Mouse (Mus musculus) monocyte, adult 2 months (primary cell): ENCODE measurements at regions not wholly inside any gene's neighbourhood (a gene's known extent, or its start where the extent isn't known, plus 50 kb on each side); places are given as distances from the start of the nearest gene placed in this dataset.
A peak's percentile ranks its signal among the peaks of the same experiment; 100 is the strongest.

Experiments used
- DNase-seq, 2 experiments: peaks; one replicate each; pipeline ENCODE4 v3.0.0; 2022; ENCODE audit warnings: low spot score in 2 of 2, low read depth in 1 of 2

DNA sequence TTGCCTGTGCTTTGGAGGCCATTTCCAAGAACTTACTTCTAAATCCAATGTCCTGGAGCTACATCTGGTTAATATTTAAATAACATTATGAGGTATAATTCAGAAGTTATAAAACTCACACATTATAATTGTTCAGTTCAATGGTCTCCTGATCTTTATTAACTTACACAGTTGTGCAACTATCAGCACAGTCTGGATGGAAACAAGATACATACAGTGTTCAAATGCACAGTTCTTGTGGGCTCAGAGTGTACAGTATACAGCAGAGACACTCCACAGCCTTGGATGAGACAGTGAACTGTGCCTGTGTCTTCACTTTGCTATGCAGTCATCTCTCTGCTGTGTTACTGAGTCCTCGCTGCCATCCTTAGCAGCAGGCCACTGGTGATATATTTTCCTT is 121.8 kb upstream of the Zfand5 start:
- no peak for DNase-seq

DNA sequence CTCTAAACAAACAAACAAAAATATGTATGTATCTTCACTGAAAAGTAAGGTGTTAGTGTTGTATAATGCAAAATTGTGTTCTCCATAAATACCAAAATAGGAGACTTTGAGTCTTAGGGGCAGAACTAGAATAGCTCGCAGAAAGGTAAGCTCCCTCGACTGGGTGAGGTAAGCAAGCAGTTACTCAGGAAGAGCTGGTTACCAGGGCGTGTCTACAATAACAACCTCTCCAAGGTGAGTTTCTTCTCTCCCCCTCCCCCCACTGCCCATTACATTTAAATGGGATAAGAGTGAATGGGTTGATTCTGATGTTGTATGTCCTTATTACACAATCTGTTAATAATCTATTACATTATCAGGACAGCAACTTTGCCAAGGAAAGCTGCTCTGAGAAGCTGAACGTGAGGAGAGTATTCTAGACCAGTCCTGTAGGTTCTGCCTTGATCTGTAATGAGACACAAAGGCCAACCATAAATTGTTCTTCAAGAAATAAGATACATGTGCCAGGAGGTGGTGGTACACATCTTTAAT is 125.2 kb upstream of the Zfand5 start:
- no peak for DNase-seq

DNA sequence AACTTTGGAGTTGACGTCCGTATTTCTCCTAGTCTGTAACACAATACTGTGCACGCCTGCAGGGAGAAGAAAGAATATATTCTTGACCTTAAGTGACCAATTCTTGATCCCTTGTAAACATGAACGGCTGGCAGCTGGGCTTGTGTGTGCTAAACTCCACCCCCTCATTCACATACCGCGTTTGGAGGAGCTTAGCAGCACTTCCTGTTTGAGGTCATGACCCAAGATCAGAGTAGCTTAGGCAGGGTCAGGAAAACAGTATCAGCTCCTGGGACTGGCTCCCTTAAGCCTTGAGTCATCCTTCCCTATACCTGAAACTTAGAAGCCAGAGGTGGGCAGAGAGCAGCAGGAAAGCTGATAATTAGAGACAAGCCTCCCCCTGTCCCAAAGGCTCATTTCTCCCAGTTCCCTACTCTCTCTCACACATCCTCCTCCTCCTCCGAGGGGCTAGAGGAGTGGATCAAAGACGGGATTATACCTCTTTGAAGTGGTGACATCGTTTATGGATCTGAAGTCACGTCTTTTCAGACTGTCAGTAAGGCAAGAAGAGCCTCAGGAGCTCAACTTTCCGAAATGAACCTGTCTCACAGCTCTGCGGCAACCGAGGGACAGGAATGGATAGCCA is 127.3 kb upstream of the Zfand5 start:
- peak; percentile 3 to 37 for DNase-seq

DNA sequence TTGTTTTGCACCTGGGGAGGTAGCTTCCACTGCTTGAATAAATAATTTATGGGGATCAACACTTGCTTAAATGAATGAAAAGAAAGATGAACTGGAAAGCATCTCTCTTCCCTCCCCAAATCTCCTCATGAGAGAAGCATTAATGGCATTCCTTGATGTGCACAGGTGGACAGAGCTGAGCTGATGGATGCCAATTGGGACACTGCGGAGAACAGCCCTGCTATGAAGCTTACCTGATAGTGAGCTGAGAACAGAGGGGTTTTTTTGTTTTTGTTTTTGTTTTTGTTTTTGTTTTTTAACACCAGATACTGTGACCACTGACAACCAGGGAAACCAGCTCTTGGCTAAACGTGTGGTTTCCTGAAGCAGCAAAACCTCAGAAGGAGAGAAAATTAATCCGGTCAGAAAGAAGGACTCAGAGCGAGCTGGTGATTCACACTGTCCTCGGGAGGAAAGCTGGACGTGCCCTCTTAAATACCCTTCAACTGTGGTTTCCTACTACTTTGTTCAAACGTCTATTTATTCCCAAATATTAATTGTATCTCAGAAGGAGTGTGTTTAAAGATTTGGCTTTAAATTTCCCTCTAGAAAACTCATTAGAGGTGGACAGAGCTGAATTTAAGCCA is 128.0 kb upstream of the Zfand5 start:
- DNase-seq: no peak

DNA sequence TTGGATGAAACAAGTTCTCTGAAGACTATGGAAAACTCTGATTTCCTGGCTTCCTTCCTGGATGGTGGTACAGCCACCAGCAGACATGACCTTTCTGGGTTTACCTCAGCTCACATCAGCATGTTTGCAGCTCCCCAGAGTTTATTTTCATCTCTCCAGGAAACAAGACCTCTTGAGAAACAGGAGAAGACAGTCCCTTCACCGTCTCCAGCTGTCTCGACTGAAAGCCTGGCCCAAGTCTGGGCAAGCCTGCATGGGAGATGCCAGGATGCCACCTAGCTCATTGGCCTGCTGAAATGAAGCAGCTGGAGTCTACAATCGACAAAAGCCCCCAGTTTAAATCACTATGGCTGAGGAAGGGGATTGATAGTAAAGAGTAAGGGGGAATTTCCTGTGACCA is 131.6 kb upstream of the Zfand5 start:
- no peak for DNase-seq

DNA sequence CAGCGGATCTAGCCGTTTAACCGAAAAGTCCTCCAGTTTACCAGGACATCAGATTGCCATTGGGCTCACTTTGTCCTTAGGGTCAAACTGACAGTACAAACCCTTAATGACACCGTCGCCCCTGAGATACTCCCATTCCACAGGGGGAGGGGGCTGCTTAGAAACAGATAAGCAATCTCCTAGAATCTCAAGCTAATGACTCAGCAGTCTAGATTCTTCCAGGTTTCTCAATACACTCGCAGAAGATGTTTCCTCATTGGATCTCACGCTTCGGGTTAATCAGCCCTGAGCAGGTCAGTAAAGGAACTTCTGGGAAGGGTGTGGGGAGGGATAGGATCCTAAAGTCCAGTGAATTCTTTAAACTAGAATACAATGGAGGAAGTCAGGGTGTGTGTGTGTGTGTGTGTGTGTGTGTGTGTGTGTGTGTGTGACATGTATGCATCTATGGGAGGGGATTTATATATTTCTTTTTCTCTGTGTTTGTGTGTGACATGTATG is 133.0 kb upstream of the Zfand5 start:
- DNase-seq: no peak

DNA sequence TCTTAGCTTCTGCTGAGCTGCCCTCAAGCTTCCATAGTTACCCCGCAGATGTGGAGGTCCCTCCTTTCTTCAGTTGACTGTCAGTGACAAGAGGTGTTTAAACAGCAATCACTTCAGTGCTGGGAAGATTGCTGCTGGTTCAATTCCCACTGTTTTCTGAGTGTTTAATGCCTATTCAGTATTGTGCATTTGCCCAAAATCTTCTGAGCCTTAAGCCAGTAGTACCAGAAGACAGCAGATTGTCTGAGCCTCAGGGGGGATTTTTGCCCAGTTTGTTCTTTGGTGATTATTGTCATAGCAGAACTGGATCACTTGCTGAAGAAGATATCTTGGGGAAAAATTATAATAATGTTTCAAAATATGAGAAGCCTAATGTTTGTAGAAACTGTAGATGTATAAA is 135.3 kb upstream of the Zfand5 start:
- no peak for DNase-seq

DNA sequence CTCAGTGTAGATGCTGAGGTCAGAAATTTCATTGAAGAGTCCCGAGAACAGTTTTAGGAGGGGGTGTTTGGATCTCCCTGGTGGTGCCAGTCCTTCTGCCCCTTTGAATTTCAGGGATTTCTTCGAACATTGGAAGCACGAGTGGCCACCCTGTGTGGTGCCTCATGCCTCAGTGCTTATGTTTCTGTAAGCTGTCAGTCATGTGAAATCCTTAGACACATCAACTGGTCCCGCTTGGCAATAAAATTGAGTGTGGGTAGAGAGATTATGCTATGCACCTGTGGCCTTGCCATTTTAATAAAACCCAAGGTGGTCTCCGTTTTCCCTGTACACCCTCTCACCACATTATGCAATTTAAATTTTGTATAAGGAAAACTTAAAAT is 136.1 kb upstream of the Zfand5 start:
- DNase-seq: no peak

DNA sequence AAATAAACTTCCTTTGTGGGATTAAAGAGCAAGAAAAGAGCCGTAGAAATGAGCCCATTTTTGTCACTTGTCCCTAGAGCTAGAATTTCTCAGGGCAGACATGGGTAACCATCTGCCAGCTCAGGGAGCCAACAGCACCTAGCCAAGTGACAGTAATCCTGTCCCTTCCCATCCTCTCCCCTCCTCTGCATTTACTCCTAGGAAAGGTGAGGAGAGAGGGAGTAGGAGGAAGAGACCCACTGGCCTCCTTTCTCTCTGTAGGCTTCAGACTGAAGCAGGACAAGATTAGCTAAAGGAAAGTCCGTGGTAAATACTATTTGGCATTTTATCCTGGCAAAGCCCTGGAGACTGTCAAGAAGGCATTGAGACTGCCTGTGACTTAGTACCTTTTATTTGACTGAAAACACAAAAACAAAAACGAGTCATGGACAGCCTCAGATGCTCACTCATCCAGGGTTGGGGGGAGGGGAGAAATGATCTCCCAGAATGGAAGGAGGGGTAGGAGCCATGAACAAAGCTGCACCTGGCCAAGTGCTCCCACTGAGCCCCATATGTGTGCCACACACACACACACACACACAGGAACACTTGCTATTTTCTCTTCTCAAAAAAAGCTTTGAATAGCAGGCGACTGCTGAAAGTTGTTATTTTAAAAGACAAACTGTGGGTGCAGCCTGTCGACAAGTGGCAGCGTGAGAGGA is 136.6 kb upstream of the Zfand5 start:
- DNase-seq: no peak

DNA sequence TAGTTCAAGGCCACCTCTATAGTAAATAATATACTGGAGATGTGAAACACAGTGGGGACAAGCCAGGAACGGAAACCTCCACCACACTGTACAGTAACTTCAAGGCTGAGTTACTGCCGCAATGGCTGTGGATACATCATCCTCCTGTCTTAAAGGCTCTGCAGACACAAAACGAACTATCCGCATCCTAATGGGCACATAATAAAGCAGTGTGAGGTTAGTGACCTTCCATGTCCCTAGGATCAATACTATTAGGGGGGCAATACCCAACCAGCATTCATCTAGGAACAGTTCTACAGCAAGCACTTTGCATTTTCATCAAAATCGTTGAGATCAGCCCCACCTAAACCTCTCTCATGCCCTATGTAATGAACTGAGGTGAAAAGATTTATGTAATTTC is 142.4 kb upstream of the Zfand5 start:
- DNase-seq: no peak

DNA sequence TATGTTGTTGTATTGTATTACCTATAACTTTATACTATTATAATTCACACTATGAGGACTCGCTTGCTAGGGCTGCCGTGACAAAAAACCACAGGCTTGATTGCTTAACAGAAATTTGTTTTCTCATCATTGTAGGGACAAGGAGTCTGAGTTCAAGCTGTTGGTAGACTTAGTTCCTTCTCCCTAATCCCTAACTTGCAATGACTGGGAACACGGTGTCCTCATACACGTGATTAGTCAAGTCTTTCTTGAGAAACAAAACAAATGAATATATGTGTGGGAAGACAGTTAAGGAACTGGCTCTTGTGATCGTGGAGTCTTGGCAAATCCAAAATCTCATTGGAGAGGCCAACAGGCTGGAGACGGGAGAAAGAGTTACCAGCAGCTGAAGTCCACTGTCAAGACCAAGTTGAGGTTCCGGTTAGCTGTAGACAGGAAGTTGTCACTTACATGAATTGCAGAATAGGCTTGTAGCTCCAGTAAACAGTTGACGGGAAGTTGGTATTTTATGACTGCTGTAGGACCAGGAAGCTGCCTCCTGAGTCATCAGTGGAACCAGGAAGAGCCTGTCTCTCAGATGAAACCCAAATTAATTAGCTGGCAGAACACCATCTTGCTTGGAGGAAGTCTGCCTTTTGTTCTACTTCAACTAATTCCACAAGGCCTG is 144.9 kb upstream of the Zfand5 start:
- peak; percentile 45 to 47 for DNase-seq

DNA sequence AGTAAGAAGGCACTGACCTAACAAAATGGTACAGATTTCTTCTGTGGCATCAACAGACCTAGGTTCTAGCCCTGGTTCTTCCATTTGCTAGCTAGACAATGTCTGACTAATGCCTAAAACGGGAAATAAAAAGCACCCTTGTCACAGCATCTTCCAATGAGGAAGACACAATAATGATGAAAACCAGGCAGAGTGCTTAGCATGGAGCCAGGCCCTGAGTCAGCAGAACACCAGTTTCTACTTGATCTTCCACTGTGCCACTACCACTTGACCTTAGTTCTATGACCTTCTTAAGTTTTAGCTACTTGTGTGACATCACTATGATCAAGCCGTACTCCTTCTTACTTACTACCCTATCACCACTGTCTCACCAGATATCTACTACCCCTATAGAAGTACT is 145.4 kb upstream of the Zfand5 start:
- no peak for DNase-seq

DNA sequence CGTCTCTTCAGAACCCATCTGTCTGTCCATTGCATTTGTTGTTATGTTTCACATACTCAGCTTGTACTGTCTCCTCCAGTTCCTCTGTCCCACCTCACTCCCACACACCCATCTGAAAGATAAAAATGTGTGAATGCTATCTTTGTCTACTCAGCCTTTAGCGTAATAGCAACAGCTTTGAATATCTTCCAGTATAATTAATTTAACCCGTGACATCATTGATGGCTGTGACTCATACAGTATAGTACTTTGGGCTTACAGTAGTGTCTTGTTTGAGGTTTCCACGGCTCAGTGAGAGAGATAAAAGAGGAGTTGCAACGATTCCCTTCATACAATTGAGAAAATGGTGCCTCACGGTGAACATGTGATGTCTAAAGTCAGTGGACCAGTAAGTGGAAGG is 152.6 kb upstream of the Zfand5 start:
- no peak for DNase-seq

DNA sequence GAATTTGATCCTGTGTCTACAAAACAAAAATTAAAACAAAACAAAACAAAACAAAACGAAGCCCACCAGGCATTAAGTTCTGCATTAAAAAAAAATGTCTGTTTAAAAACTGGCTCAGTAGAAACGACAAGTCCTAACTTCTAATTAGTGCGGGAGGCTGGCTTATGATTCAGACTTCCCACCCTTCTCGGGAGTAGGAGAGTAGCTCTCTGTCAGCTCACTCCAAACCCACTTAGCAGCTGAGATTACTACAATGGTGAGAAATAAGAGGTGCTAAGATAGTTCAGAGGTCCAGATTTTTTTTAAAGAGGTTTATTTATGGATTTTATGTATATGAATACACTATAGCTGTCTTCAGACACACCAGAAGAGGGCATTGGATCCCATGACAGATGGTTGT is 153.3 kb upstream of the Zfand5 start:
- DNase-seq: no peak

DNA sequence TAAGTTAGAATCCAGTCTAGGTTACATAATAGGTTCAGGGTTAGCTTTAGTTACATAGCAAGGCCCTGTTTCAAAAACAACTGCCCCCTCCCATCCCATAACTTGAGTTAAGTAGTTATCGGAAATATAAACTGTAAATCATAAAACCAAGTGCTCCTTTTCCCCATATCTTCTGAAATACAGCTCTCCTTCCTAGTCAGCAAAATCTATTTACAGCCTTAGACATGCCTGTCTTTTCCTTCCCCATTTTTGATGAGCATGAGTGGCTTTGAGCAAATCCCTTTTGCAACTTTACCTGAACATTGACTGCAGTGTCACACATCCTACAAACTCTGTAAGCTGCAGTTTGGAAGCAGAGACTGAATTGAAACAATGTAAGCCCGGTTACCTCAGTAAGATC is 156.4 kb upstream of the Zfand5 start:
- DNase-seq: no peak

DNA sequence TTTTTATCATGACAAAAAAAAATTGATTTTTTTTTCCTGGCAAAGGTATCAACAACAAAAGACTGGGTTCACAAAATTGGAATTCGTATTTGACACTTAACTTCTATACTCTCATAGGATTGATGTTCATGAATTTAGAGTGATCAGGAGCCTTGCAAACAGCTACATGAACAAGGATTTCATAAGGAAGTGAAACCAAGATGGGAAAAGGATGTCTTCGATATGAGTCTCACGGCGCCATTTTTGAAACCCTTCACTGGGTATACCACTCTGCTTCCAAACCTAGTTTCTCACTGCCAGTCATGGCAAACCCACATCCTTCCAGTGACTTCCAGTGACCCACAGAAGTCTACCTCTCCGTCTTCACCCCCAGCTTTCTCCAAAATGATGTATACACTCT is 157.8 kb upstream of the Tmc1 start:
- no peak for DNase-seq

DNA sequence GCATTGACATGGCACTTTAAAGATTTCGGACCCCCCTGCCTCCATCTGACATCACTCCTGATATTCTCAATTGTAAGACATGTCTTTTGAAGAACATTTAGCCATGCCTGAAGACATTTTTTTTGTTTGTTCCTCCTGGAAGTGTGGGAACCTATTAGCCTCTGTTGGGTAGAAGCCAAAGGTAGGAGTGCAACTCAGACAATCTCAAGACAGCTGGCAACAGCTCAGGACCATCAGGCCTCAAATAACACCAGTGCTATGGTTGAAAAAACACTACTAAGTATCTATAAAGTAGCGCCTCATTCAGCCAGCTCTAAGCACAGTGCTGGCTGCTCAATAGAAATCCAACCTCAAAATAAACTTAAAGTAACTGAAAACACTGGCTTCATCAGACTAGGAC is 154.3 kb upstream of the Tmc1 start:
- no peak for DNase-seq

DNA sequence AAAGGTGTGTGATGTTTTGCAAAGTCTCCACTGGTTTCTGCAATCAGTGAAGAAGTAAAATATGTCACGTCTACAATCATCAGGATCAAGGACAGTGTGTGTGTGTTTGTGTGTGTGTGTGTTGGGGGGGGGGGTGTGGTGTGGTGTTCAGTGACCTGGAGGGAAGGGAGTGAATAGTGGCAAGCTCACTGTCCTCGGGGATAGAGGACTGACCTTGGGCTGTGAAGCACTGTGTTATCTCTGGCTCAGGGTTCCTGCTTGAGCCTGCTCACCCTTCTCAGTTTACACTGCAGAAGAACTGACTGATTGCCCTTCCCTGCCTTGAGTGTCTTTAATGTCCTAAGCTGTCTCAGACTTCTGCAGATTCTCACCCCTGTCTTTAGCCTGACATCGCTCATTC is 153.7 kb upstream of the Tmc1 start:
- no peak for DNase-seq

DNA sequence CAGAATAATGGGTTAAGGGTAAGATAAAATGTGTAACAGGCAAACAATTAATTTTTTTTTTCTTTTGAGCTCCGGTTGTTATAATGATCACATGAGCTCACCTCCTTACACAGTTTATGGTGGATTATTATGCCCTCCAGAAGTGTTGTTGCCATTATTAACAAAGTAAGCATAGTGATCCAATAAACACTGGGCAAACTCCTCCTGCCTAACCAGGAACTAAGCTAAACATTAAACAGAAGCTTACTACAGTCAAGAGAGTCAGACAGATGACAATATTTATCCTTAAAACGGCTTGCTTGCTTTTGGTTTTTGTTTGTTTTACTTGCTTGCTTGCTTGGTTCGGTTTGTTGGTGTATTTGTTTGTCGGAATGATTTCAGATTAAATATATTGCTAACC is 153.3 kb upstream of the Tmc1 start:
- no peak for DNase-seq

DNA sequence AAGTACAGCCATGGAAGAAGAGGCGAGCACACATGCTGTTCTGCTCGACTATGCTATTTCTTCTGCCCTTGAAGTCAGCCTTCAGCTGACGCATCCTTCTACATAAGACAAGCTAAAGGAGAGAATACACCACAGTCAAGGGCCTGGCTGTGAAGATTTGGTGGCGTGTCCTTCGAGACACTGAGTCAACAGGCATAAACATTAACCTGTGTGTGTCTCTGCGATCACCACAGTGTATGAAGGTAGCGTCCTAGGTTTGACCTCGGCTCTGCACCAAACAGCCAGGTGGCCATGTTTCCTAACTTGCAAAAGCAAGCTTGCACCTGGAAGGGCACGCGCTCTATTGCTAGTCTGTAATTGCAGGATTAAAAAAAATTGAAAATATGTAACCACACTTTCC is 152.8 kb upstream of the Tmc1 start:
- DNase-seq: no peak

DNA sequence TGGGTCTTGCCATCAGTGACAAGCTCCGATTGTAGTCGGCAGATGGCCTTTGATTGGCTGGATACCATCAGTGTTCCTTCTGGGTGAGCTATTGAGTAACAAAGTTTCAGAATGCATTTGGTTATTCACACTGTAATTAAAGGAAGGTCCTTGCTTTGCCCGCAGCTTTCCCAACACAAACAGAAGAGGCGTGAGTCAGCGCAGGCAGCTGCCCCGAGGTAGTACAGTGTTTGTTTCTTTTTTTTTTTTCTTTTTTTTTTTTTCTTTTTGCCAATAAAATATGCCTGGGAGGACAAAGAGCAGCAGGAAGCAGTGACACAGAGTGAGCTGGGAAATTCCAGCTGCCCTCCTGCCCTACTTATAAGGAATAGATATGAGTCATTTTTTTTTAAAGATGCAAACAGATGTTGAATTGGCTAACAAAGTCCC is 152.3 kb upstream of the Tmc1 start:
- DNase-seq: peak; percentile 31 to 32

DNA sequence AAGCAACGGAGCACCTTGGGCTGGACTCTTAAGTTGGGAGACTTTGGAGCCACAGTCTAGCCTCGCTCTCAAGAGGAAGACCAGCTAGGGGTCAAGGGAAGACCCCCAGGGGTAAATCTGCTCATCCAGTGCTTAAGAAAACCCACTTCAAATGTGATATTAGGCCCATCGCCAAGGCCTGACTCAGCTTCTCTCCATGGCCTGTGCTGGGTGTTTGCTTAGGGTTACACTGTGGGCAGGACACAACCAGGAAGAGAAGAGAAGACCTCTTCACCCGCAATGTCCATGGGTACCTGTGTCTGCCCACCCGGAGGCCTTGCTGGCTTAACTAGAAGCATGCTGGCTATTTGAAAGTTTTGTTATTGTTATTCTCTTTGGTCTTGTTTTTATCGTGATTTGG is 151.0 kb upstream of the Tmc1 start:
- DNase-seq: no peak
